Mouse (Mus musculus) neural tube, embryonic 11.5 days (tissue): ENCODE measurements at regions not wholly inside any gene's neighbourhood (a gene's known extent, or its start where the extent isn't known, plus 50 kb on each side); places are given as distances from the start of the nearest gene placed in this dataset.

ENCODE experiments used
- ATAC-seq: fragments of 200-750 bp; cut with Nextera tagmentation; 2 replicates; pipeline ENCODE4 v1.8.0; 2017; ENCODE audit warnings: moderate number of reproducible peaks, mild to moderate bottlenecking, moderate TSS enrichment, moderate library complexity; ENCODE audit not compliant: insufficient read depth, low FRiP score, low TSS enrichment
- DNase-seq: peaks from one replicate; pipeline ENCODE4 v3.0.0-alpha.2; 2015; ENCODE audit warnings: low spot score
- H3K27ac ChIP-seq: fragments of 300-500 bp; sonication (generic); 2 replicates; pipeline ENCODE4 v1.5.1; 2014; ENCODE audit warnings: low read depth, mild to moderate bottlenecking, low read length
- H3K27me3 ChIP-seq: fragments of 300-500 bp; sonication (generic); 2 replicates; pipeline ENCODE4 v1.6.1; 2014; ENCODE audit warnings: mild to moderate bottlenecking, low read length, mixed read lengths; ENCODE audit not compliant: control insufficient read depth, insufficient read depth
- H3K36me3 ChIP-seq: fragments of 300-500 bp; sonication (generic); 2 replicates; pipeline ENCODE4 v1.6.1; 2014; ENCODE audit warnings: mild to moderate bottlenecking, low read length, moderate library complexity, mixed read lengths; ENCODE audit not compliant: control insufficient read depth, insufficient read depth
- H3K4me1 ChIP-seq: fragments of 300-500 bp; sonication (generic); 2 replicates; pipeline ENCODE4 v1.6.1; 2014; ENCODE audit warnings: low read length, mixed read lengths; ENCODE audit not compliant: control insufficient read depth, insufficient read depth
- H3K4me2 ChIP-seq: fragments of 300-500 bp; sonication (generic); 2 replicates; pipeline ENCODE4 v1.6.1; 2014; ENCODE audit warnings: low read depth, mild to moderate bottlenecking, moderate library complexity
- H3K4me3 ChIP-seq: fragments of 300-500 bp; sonication (generic); 2 replicates; pipeline ENCODE4 v1.5.1; 2014; ENCODE audit warnings: low read depth, low read length
- H3K9ac ChIP-seq: fragments of 300-500 bp; sonication (generic); 2 replicates; pipeline ENCODE4 v1.6.1; 2014; ENCODE audit warnings: mild to moderate bottlenecking, low read length
- H3K9me3 ChIP-seq: fragments of 300-500 bp; sonication (generic); 2 replicates; pipeline ENCODE4 v1.6.1; 2016; ENCODE audit warnings: low read length; ENCODE audit not compliant: control insufficient read depth
- WGBS: fragments of 180-500 bp; shearing (Covaris S2); extraction: QIAGEN DNeasy Blood & Tissue Kit; methylation state at CpG from one replicate; pipeline ENCODE4 v1.1.7; 2014; 5-methylcytosine and 5-hydroxymethylcytosine counted together

GRCm38 (mm10) chr6:143494341-143494740 lies 327.3 kb downstream of the Etnk1 start:
- Histone ChIP-seq H3K4me3 (no peak overlapping the region), H3K4me2 (no peak overlapping the region), H3K4me1 (no peaks in the 10 kb centered on the region), H3K36me3 (no peaks in the 10 kb centered on the region), H3K9me3 (no peaks in the 10 kb centered on the region), H3K27ac (no peak overlapping the region), H3K27me3 (no peaks in the 10 kb centered on the region), H3K9ac (no peak overlapping the region)
- WGBS, result 87% methylated on average over 11 of the region's 11 CpGs
- DNase-seq, result no peak
- no peak for ATAC-seq

- Histone ChIP-seq H3K27me3 (no peaks in the 10 kb centered on the region), H3K27ac (no peak overlapping the region), H3K4me3 (no peak overlapping the region), H3K36me3 (no peaks in the 10 kb centered on the region), H3K4me2 (no peak overlapping the region), H3K4me1 (no peaks in the 10 kb centered on the region), H3K9me3 (no peaks in the 10 kb centered on the region), H3K9ac (no peak overlapping the region)
- DNase-seq (no peak), ATAC-seq (no peak)
- 70% methylated on average over 7 of the region's 7 CpGs for WGBS
Observed at GRCm38 (mm10) chr6:143494886-143495285, 327.9 kb downstream of the Etnk1 start.

- 74% methylated on average over 14 of the region's 14 CpGs for WGBS
- DNase-seq, result no peak
- Histone ChIP-seq H3K4me1 (no peaks in the 10 kb centered on the region), H3K4me3 (no peak overlapping the region), H3K9ac (no peak overlapping the region), H3K36me3 (no peaks in the 10 kb centered on the region), H3K27ac (no peak overlapping the region), H3K9me3 (no peaks in the 10 kb centered on the region), H3K27me3 (no peaks in the 10 kb centered on the region), H3K4me2 (no peak overlapping the region)
- ATAC-seq, result no peak
Observed at GRCm38 (mm10) chr6:143498764-143499163, 331.7 kb downstream of the Etnk1 start.

- Histone ChIP-seq H3K27me3 (no peaks in the 10 kb centered on the region), H3K27ac (no peak overlapping the region), H3K4me1 (no peaks in the 10 kb centered on the region), H3K4me2 (no peak overlapping the region), H3K4me3 (no peak overlapping the region), H3K9ac (no peak overlapping the region), H3K9me3 (no peaks in the 10 kb centered on the region), H3K36me3 (no peaks in the 10 kb centered on the region)
- DNase-seq (no peak), ATAC-seq (no peak)
- 69% methylated on average over 19 of the region's 19 CpGs for WGBS
Observed at GRCm38 (mm10) chr6:143499259-143500043, 332.4 kb downstream of the Etnk1 start.

GRCm38 (mm10) chr6:143502803-143503202 lies 335.8 kb downstream of the Etnk1 start:
- Histone ChIP-seq H3K4me2 (no peak overlapping the region), H3K4me1 (no peaks in the 10 kb centered on the region), H3K4me3 (no peak overlapping the region), H3K9me3 (no peaks in the 10 kb centered on the region), H3K36me3 (no peaks in the 10 kb centered on the region), H3K27me3 (no peaks in the 10 kb centered on the region), H3K9ac (no peak overlapping the region), H3K27ac (no peak overlapping the region)
- no peak for DNase-seq
- 76% methylated on average over 8 of the region's 8 CpGs for WGBS
- no peak for ATAC-seq

GRCm38 (mm10) chr6:143503953-143504352 lies 336.9 kb downstream of the Etnk1 start:
- 99% methylated on average over 4 of the region's 4 CpGs for whole genome bisulfite sequencing
- H3K4me1 ChIP-seq, result no peaks in the 10 kb centered on the region
- ATAC-seq (no peak), DNase-seq (no peak)
- no peaks in the 10 kb centered on the region for H3K27me3 ChIP-seq
- no peaks in the 10 kb centered on the region for H3K36me3 ChIP-seq
- H3K9ac ChIP-seq, result no peak overlapping the region
- H3K9me3 ChIP-seq, result no peaks in the 10 kb centered on the region
- H3K27ac ChIP-seq, result no peak overlapping the region
- no peak overlapping the region for H3K4me3 ChIP-seq
- no peak overlapping the region for H3K4me2 ChIP-seq

- Histone ChIP-seq H3K27ac (no peak overlapping the region), H3K36me3 (no peaks in the 10 kb centered on the region), H3K27me3 (no peaks in the 10 kb centered on the region), H3K4me3 (no peak overlapping the region), H3K4me1 (no peaks in the 10 kb centered on the region), H3K9ac (no peak overlapping the region), H3K9me3 (no peaks in the 10 kb centered on the region), H3K4me2 (no peak overlapping the region)
- no peak for DNase-seq
- WGBS, result 92% methylated on average over 5 of the region's 5 CpGs
- ATAC-seq, result no peak
Observed at GRCm38 (mm10) chr6:143513459-143513858, 346.4 kb downstream of the Etnk1 start.

GRCm38 (mm10) chr6:143515137-143515536 lies 348.1 kb downstream of the Etnk1 start:
- no peak overlapping the region for H3K4me3 ChIP-seq
- no peak overlapping the region for H3K27ac ChIP-seq
- DNase-seq (no peak), ATAC-seq (no peak)
- no peak overlapping the region for H3K4me2 ChIP-seq
- no peaks in the 10 kb centered on the region for H3K27me3 ChIP-seq
- 96% methylated on average over 12 of the region's 12 CpGs for WGBS
- H3K36me3 ChIP-seq, result no peaks in the 10 kb centered on the region
- no peaks in the 10 kb centered on the region for H3K4me1 ChIP-seq
- no peaks in the 10 kb centered on the region for H3K9me3 ChIP-seq
- H3K9ac ChIP-seq, result no peak overlapping the region

- no peaks in the 10 kb centered on the region for H3K4me1 ChIP-seq
- no peak overlapping the region for H3K27ac ChIP-seq
- H3K27me3 ChIP-seq, result no peaks in the 10 kb centered on the region
- no peak overlapping the region for H3K4me2 ChIP-seq
- H3K9me3 ChIP-seq, result no peaks in the 10 kb centered on the region
- H3K36me3 ChIP-seq, result no peaks in the 10 kb centered on the region
- H3K4me3 ChIP-seq, result no peak overlapping the region
- 88% methylated on average over 1 of the region's 1 CpGs for WGBS
- DNase-seq (no peak), ATAC-seq (no peak)
- no peak overlapping the region for H3K9ac ChIP-seq
Observed at GRCm38 (mm10) chr6:143516746-143517145, 349.7 kb downstream of the Etnk1 start.
